Mouse (Mus musculus) retina, postnatal 7 days (tissue): Measurements from ENCODE around the gene Mast3.

ENCODE experiments used
- DNase-seq: peaks from one replicate; pipeline ENCODE4 v3.0.0-alpha.2; 2012; ENCODE audit warnings: low read depth, low spot score

The Mast3 gene

DNA sequence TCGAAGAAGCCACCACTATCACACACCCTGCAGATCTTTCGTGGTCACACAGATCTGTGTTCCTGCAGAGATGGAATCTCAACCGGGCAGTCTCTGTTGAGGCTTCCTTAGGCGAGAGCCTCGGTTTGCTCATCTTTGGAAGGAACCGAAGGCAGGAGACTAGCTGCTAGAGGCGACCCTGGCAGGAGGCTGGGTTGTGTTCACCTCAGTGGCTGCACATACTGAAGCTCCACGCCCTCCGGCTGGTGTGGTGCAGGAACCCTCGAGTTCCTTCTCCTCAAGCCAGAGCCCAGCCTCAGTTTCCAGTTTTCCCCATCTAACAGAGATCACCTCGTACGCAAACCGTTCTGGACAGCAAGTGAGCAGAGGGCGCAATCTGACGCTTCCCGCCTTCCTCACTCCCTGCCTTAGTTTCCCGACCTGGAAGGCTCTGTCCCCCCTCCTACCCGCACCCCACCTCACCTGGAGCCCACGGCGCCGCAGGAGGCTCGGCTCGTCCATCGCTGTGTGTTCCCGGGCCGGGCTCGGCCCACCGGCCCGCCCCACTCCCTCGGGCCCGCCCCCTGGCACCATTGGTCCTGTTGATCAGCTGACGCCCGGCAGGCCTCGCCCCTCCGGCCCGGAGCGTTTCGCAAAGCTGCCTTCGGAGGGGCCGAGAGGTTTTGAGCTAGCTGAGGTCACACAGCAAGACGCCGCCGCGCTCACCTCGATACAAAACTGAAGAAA, at the start of gene Mast3:
Mast3 (minus strand) TSS at position 574 of the 726 bp plus-strand sequence.
- peak; percentile 54 for DNase-seq

DNA sequence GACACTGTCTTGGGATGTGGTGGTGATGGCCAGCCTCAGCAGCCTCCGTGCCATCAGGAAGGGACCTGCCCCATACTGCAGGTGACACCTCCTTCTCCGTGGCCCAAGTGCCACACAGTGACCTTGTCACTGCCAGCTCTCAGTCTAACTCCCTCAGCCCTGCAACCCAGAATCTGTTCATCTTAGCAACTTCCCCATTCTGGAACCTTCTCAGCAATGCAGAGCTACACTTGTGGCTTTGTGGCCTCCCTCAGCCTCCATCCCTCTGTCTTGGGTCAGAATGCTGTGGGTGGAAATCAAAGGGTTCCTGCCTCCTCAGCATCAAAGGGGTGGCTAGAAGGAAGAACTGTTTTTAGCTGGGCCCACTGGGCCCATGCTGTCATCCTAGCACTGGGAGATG, 49.0 kb upstream of the Mast3 start:
- no peak for DNase-seq

DNA sequence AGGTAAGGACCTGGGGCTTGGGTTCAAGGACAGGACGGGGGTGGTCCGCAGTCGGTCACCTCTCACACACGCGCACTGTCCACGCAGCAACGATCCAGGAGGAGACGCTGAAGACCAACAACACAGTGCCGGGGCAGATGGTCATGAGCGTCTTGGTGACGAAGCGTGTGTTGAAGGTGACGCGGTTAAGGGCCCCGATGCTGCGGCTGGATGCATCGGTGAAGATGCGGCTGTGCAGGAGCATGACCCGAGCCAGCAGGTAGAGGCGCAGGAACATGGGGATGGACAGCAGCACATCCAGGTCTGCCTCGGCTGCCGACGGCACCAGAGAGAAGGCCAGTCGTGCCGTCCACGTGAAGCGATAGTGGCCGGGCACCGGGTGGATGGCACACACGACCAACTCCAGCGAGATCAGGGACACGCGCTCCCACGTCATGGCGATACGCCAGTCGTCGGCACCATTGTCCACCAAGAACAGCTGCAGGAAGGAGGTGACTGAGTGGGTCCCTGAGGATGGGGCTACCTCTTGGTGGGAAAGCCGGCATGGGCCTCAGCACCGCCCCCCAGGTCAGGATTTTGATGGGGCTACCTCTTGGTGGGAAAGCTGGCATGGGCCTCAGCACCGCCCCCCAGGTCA, 47.9 kb upstream of the Mast3 start:
- DNase-seq: no peak

DNA sequence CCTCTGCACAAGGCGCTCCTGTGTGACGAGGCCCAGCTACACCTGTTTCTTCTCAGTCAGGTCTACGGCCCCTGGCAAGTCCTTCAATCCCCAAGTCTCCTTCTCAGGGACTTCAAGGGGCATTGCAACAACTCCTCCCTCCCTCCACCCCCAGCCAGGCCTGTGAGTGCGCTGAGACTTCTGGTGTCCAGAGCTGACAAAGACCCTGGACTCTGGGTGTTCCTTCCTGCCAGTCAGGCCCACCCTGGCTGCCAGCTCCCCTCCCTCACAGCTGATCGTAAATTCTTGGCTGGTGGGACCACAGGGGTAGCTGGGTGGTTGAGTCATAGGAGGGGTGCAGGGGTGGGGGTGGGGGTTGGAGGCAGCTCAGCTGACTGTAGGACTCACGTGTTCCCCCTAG, 47.0 kb upstream of the Mast3 start:
- no peak for DNase-seq

DNA sequence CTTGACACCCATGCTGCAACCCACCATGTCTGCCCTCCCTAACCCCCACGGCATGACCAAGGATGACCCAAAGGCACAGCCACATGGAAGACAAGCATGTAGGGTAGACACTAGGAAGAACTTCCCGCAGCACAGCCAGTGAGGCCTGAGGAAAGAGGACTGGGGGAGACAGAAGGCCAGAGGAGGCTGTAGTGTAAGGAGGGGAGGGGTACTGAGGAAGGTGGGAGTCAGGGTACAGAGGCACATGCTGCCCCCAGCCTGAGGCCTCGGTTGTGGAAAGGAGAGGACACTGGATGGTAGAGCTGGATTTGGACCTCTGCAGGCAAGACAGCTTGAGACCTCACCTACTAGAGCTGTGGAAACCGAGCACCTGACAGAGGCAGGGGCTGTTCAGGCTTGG, 46.1 kb upstream of the Mast3 start:
- no peak for DNase-seq

DNA sequence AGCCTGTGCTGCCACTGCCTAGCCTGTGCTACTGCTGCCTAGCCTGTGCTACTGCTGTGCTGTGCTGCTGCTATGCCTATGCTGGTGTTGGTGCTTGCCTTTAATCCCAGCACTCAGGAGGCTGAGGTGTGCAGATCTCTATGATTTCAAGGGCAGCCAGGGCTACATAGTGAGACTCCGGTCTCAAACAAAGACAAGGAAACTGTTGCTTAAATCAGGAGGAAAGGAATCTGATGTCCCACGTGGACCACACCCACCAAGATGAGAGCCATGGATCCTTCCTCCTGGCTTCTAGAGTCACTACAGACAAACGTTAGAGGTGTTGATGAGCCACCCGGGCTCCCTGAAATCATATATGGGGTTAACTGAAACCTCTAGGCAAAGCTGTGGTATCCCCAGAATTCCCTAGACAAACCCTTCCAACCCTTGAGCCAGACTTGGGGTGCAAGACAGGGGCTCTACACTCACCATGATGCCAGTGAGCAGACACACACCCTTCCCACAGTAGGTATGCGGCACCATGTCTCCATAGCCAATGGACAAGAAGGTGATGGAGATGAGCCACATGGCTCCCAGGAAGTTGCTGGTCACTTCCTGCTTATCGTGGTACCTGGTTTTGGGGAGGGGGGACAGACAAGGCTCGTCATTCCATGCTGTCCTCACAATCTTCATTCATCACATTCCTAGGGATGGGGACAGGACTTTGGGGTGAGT, 45.4 kb upstream of the Mast3 start:
- DNase-seq: no peak

DNA sequence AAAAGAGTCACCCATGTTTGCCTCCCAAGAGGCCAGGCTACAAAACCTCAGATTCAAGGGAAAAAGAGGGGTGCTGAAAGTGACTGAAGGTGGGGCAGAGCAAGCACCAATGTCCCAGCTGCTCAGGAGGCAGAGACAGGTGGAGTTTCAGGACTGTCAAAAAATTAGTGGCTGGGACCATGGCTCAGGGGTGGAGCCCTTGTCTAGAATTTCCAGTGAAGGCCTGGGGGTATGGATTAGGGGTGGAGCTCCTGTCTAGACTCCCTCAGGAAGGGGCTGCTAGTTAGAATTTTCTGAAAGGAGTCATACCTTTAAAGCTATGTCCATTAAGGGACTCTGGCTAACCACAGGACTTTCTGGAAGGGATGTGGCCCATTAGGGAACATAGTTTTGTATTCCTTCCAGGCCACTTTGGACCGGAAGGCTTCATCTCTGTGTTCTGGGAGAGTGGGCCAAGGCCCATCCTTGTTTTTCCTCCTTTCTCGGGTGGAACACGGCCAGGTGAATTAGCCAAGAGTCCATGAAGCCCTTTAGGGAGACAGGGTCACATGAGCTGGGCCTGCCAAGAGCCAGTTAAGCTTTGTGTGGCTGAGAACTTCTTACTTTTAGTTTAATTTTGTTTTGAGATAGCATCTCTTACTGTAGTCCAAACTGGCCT, 44.6 kb upstream of the Mast3 start:
- DNase-seq: no peak

DNA sequence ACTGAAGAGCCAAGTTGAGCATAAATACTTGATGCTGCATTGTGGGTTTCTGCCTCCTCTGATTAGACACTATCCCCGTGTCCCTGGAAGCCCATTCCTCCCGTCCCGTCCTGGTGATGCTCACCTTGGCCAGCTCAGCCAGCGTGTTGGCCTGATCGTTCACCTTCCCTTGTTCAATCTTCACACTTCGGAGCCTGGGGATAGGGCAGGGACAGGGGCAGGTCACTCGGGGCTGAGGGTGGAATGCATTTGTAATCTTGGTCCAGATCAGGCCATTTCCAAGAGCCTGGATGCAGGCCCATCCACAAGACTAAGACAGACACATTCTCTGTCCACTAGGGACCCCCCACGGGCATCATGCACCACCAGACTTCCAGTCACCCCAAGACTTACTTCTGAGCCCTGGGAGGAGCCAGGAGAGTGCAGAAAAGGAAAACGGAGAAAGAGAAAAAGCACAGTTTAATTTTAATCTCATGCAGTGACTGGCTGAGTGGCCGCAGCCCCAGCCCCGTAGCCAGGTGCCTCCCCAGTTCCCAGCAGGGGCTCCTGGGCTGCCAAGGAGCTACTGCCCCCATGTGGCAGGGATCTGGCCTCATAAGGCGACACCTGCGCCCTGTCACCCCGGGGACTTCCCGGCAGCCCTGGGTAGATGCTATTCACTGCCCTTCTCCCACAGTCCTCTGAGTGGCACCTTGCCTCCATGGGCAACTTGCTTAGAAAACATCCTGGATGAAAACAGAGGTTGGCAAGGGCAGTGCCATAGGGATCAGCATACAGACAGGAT, 41.7 kb upstream of the Mast3 start:
- DNase-seq: no peak

DNA sequence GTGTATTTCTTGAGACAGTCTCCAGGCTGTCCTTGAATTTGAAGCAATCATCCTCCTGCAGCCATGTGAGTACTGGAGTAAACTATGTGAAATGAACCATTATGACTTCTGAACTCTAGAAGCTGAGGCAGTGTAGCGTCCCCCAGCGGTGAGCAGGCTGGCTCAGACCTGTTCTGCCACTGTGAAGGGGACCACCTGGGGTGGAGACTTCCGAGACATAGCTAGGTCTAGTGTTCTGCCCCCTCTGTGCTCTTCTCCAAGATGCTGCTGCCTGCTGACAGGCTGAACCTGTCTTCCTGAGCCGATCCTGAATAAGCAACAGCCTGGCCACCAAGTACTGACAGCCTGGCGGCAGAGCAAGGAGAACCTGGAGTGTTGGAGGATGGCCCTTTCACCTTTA, 40.3 kb upstream of the Mast3 start:
- no peak for DNase-seq

DNA sequence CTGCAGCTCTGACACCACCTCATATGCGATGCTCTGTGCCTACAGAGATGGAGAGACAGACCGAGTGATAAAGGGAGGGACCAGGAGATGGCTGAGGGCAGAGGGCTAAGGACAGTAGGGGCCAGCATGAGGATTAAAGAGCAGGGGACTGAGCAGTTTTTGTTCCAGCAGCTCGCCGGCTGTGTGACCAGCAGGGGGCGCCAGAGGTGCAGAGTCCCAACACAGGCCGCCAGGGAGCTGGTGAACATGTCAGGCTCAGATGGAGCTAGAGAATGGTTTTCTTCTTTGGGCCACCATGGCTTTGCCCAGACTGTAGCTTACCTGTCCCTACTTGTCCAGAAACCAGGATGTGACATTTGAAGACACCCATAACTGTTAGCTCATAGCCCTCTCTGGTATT, 39.7 kb upstream of the Mast3 start:
- peak; percentile 76 for DNase-seq

DNA sequence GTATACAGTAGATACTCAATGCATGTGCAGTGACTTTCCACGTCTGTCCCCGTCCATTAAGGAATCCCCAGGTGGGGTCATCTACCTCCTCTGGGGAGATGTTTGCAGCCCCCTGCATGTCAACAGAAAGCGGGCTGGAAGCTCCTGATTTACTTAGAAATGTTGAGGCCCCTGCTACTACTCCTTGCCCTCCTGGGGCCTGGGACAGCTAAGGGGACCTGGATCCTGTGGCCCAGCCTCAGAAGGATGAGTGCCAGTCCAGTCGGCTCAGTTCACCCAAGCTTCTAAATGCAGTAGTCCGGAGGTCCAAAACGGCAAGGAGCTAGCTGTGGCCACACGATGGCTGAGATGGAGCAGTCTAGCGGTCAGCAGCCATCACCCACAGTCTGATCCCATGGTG, 39.1 kb upstream of the Mast3 start:
- no peak for DNase-seq

DNA sequence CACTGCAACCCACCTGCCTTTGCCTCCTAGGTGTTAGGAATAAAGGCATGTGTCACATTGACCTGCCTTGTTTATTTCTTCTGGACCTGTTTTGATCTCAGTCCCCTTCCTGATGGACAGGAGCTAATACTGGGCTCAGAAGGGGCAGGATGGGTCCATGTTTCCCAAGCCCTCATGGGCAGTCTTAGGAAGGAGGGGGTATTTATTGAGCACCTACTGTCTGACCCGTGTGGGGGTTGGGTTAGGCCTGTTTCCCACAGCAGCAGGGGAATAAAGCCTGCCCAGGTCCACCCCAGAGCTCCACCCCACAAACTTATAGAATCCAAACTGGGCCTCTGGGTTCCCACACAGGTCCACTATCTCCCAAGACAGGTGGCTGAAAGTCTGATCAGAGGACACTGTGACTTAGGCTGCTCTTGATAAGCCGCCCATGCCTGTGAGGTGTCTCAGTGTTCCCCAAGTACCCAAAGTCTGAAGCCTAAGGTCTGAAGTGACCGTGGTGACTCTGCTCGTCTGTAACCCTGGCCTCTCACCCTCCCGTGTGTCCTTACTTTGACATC, 38.4 kb upstream of the Mast3 start:
- no peak for DNase-seq

DNA sequence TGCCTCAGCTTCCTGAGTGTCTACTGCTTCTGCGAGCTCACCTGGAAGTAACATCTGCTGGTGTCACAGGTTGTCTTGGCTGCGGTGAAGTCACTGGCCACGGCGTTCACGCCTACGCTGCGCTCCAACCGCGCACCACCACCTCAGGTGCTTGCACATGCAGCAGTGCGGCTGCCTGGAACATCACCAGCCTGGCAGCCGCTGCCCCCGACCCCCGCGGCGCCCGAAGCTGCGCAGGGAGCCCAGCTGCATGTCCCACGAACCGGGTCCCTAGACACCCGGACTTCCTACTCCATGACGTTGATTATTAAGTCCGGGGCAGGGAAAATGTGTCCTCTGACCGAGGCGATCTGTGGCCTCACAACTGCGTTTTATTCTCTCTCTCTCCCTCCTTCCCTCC, 37.6 kb upstream of the Mast3 start:
- no peak for DNase-seq

DNA sequence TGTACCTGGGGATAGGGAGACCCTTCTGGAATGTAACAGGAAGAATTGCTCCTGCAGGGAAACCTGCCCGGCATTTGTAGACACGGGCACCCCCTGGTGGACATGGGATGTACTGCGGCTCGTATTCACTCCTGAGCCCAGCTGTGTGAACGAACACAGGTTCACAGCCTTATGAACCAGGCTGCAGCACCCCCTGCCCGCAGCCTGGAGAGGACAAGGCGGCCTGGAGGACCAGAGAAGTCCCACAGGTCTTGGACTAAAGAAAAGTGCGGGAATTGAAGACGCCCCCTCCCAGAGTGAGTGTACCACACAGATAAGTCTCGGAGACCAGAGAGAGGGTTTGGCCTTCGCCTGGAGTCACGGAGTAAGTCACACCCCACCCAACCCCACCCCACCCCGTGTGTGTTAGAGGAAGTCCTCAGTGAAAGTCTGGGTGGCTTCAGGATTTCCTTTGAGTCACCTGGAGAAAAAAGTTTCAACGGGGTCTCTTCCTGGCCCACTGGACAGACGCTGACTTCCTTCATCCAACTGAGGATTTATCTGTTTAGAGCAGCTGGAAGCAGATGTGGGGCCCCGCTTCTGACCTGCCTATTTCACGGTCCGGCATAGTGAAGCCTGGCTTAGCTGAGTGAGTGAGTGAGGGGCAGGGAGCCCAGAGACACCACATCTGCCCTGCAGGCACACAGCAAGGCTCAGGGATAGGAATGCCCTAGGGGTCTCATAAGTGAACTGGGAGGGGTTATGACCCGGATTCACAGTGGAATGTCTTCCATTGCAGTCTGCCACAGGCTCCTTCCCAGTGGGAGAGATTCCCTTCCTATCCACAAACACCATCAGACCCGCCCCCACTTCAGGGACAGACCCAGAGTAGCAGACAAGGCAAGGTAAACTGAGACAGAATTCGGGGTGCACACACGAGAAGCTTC, 36.6 kb upstream of the Mast3 start:
- DNase-seq: peak; percentile 79

DNA sequence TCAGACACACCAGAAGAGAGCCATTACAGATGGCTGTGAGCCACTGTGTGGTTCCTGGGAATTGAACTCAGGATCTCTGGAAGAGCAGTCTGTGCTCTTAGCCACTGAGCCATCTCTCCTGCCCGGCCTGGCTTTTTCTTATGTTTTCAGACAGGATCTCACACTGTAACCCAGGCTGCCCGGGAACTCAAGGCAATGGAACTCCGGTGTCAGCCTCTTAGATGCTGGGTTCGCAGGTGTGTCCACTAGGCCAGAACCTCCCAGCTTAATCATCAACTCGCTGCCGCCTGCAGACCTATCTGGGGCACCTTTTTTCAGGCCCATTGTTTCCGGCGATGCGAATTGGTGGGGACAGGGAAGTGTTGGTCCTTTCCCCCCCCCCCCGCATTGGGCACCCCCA, 35.7 kb upstream of the Mast3 start:
- no peak for DNase-seq

DNA sequence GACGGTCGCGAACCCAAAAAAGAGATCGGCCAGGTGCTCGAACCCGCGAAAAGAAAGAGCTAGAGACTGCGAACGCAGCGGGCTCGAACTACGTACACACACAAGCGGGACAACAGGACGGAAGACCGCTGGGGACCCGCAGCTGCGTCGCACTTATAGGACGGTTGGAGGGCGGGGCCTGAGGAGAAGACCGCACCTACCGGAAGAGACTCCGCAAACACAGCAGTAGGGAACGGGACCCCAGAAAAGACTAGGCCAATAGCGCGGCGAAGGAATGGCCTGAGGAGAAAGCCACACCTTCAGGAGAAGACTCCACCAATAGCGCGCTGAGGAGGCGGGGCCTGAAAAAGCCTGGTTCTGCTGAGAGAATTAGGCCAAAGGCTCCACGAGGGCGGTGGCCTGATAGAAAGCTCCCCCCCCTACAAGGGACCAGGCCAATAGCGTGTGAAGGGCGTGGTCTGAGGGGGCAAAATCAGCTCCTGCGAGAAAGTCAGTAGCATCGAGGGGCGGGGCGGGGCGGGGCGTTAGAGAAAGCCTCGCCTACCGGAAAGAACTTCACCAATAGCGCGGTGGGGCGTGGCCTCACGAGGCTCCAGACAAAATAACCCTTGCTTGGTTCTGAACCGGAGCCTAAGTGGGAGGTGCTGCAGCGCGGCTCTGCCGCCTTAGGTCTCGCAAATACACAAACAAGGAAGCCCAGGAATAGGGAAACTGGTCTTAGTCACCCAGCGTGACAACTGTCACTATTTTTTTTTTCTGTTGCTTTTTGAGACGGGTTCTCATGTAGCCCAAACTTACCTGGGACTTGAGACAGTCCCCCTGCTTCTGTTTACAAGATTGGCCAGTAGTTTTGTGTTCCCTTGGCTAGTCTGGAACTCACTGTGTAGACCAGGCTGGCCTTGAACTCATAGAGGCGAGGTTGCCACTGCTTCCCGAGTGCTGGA, 34.8 kb upstream of the Mast3 start, which contains the start of gene Arrdc2:
Arrdc2 (minus strand) TSS at position 313 of the 944 bp plus-strand sequence.
- DNase-seq: peak; percentile 100

DNA sequence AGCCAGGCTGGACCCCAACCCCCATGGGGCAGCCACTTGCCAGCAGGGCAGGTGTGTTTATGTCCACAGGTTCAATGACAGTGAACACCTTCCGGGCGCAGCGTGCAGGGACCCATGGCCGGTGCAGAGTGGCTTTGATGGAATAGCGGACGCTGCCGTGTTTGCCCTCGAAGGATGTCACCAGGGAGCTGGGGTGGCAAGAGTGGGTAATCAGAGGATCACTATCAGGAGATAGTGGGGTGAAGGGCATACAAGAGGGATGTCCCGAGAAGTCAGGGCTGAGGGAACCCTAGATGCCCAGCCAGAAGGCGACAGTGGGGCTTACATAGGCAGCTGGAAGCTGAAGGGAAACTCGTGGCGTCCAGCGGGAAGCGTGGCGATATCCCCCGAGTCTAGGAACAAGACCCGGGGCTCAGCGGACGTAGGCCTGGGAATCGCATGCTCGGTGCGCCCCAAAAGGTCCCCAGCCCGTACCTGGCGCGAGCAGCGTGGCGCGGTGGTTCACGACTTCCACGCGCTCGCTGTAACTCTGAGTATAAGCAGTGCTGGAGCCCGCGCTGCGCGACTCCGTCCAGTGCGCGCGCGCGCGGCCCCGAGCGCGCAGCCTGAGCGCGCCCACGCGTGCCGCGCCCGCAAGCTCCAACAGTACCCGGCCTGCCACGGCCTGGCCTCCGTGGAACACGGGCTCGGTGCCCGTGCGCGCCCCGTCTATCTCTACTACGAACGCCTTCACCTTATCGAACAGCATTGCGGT, 34.0 kb upstream of the Mast3 start:
- DNase-seq: no peak

DNA sequence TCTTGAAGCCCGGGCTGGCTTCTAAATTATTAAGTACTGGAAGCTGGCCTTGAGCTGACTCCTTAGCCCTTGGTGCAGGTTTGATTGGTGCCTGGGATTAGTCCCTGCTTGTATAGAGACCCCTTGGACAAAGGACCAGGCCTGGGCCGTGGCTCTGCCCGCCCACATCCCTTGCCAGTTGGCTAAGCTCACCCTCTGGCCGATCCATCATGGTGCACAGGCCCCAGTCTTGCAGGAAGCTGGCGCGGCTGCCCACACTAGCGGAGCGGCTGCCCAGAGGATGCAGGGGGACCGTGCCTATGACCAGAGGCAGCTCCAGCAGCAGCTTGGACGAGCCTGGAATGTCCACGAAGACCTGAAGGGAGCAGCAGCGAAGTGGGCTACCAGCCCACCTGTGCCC, 31.8 kb upstream of the Mast3 start:
- no peak for DNase-seq
